Mouse (Mus musculus) G1E (cell line): ENCODE data around the gene Kif3c. TPM values are rescaled to one million over a fixed set of nuclear protein-coding genes. Genes with fewer than 3 reads are reported as not detected.
A peak's percentile ranks its signal among the peaks of the same experiment; 100 is the strongest.

ENCODE experiments used
- ATAC-seq: 2 replicates; pipeline ENCODE4 v1.8.0; 2016; ENCODE audit warnings: mild to moderate bottlenecking; ENCODE audit not compliant: insufficient number of reproducible peaks, poor library complexity, low FRiP score, severe bottlenecking; ENCODE audit errors: extremely low read depth
- DNase-seq: peaks from one replicate; pipeline ENCODE4 v3.0.0; 2012; ENCODE audit warnings: low spot score
- H3K27me3 ChIP-seq: 2 replicates; pipeline ENCODE4 v1.6.1; 2012; ENCODE audit warnings: mild to moderate bottlenecking, low read length, inconsistent platforms; ENCODE audit not compliant: insufficient read depth
- H3K36me3 ChIP-seq: replicated peaks from 2 replicates; pipeline ENCODE3; 2012; ENCODE audit warnings: mild to moderate bottlenecking, inconsistent platforms
- H3K4me1 ChIP-seq: 2 replicates; pipeline ENCODE4 v1.6.1; 2012; ENCODE audit warnings: low read depth, low read length, inconsistent platforms, mixed read lengths; ENCODE audit not compliant: insufficient read depth
- H3K4me3 ChIP-seq: 2 replicates; pipeline ENCODE4 v1.5.1; 2012; ENCODE audit warnings: low read depth, mild to moderate bottlenecking, inconsistent platforms, low read length, moderate library complexity, mixed read lengths
- H3K9me3 ChIP-seq: replicated peaks from 2 replicates; pipeline ENCODE4 v1.6.1; 2012; ENCODE audit warnings: inconsistent platforms
- CTCF ChIP-seq: IDR thresholded peaks from 2 replicates; pipeline ENCODE4 v1.5.1; 2012; ENCODE audit warnings: low read depth, low read length, inconsistent platforms, mixed read lengths
- GATA1 ChIP-seq: IDR thresholded peaks from 2 replicates; pipeline ENCODE4 v1.6.1; 2012; ENCODE audit warnings: borderline replicate concordance, low read length, inconsistent platforms, mixed read lengths
- GATA2 ChIP-seq: IDR thresholded peaks from 2 replicates; pipeline ENCODE4 v1.6.1; 2012; ENCODE audit warnings: low read depth, low read length, inconsistent platforms, borderline replicate concordance
- POLR2AphosphoS5 ChIP-seq: IDR thresholded peaks from 2 replicates; pipeline ENCODE4 v1.6.1; 2012; ENCODE audit warnings: low read depth, low read length, inconsistent platforms; ENCODE audit not compliant: insufficient replicate concordance
- TAL1 ChIP-seq: conservative IDR thresholded peaks from 2 replicates; pipeline ENCODE4 v1.6.1; 2012; ENCODE audit warnings: low read depth, low read length, inconsistent platforms, mixed read lengths
- polyA plus RNA-seq: library from polyadenylated mRNA; stranded (reverse); fragments of >175 nt; gene quantifications from 2 replicates; pipeline ENCODE4 v1.2.3, GENCODE M21; 2012
- total RNA-seq, 2 experiments: library from RNA; stranded (forward) in 1 of 2; stranded (reverse) in 1 of 2; fragments of 200-1000 nt in 1 of 2; fragments of >200 nt in 1 of 2; fragmentation: Nextera tagmentation in 1 of 2; gene quantifications; 2 replicates each; pipeline ENCODE4 v1.2.3; 2014 to 2017

The Kif3c gene
- total and polyA plus RNA-seq, 3 experiments = 0.53 to 1.9 (median 0.55) TPM

- no peak for ATAC-seq
- H3K9me3 ChIP-seq = no peaks in the 10 kb centered on the region
- peaks cover 69% of the 10 kb centered on the region for H3K36me3 ChIP-seq
These were observed 41.7 kb downstream of the Kif3c start for GRCm38 (mm10) chr12:3406585-3406984.

GRCm38 (mm10) chr12:3414956-3415355 is 50.0 kb downstream of the Kif3c start:
- DNase-seq = no peak
- 0 out of 2 replicates have a peak, but pooled peaks cover 3% of the 10 kb centered on the region for H3K9me3 ChIP-seq
- peaks cover 4% of the 10 kb centered on the region; the same call in 1 of the 2 replicates for H3K4me1 ChIP-seq
- ATAC-seq = no peak
- H3K27me3 ChIP-seq = no peaks in the 10 kb centered on the region
- TF ChIP-seq TAL1 (no peak), CTCF (no peak), GATA2 (no peak), POLR2AphosphoS5 (no peak)
- no peak overlapping the region for H3K4me3 ChIP-seq
- H3K36me3 ChIP-seq = peaks cover 76% of the 10 kb centered on the region

More at GRCm38 (mm10) chr12:3406585-3406984, 41.7 kb downstream of the Kif3c start:
- DNase-seq = no peak
- H3K4me1 ChIP-seq = no peaks in the 10 kb centered on the region
- no peaks in the 10 kb centered on the region for H3K27me3 ChIP-seq
- H3K4me3 ChIP-seq = no peak overlapping the region
- TF ChIP-seq GATA2 = no peak
- TF ChIP-seq GATA1 = no peak
- TF ChIP-seq POLR2AphosphoS5 = no peak
- TF ChIP-seq TAL1 = no peak

- Histone ChIP-seq H3K9me3 (0 out of 2 replicates have a peak, but pooled peaks cover 3% of the 10 kb centered on the region), H3K4me1 (peaks cover 16% of the 10 kb centered on the region; the same call in 1 of the 2 replicates), H3K27me3 (no peaks in the 10 kb centered on the region), H3K36me3 (peaks cover 78% of the 10 kb centered on the region), H3K4me3 (no peak overlapping the region)
- TF ChIP-seq GATA1 = no peak
- DNase-seq = no peak
- no peak for ATAC-seq
These were observed 53.8 kb downstream of the Kif3c start for GRCm38 (mm10) chr12:3418761-3419160.

GRCm38 (mm10) chr12:3420519-3420918 is 55.6 kb downstream of the Kif3c start:
- DNase-seq = no peak
- H3K9me3 ChIP-seq = no peaks in the 10 kb centered on the region
- peaks cover 30% of the 10 kb centered on the region for H3K4me1 ChIP-seq
- ATAC-seq = no peak
- peaks cover 68% of the 10 kb centered on the region for H3K36me3 ChIP-seq
- H3K4me3 ChIP-seq = no peak overlapping the region
- no peak for TF ChIP-seq CTCF
- no peak for TF ChIP-seq GATA2
- TF ChIP-seq TAL1 = no peak
- no peak for TF ChIP-seq POLR2AphosphoS5
- TF ChIP-seq GATA1 = no peak
- H3K27me3 ChIP-seq = no peaks in the 10 kb centered on the region

- no peaks in the 10 kb centered on the region for H3K27me3 ChIP-seq
- H3K4me1 ChIP-seq = peaks cover 31% of the 10 kb centered on the region
- H3K4me3 ChIP-seq = no peak overlapping the region
- no peak for ATAC-seq
- DNase-seq = no peak
- no peak for TF ChIP-seq POLR2AphosphoS5
- no peak for TF ChIP-seq GATA2
- TF ChIP-seq TAL1 = no peak
- TF ChIP-seq GATA1 = no peak
- no peak for TF ChIP-seq CTCF
- H3K9me3 ChIP-seq = no peaks in the 10 kb centered on the region
- H3K36me3 ChIP-seq = peaks cover 52% of the 10 kb centered on the region
These were observed 57.9 kb downstream of the Kif3c start for GRCm38 (mm10) chr12:3422786-3423185.

GRCm38 (mm10) chr12:3424179-3424578 is 59.2 kb downstream of the Kif3c start:
- DNase-seq = no peak
- ATAC-seq = no peak
- Histone ChIP-seq H3K4me3 (peak overlapping the region; percentile 92; the same call in 1 of the 2 replicates), H3K36me3 (peaks cover 38% of the 10 kb centered on the region), H3K27me3 (no peaks in the 10 kb centered on the region), H3K4me1 (peaks cover 33% of the 10 kb centered on the region), H3K9me3 (no peaks in the 10 kb centered on the region)
- TF ChIP-seq GATA2 (no peak), POLR2AphosphoS5 (no peak)

GRCm38 (mm10) chr12:3425375-3426341 is 60.7 kb downstream of the Kif3c start:
- peaks cover 38% of the 10 kb centered on the region for H3K4me1 ChIP-seq
- H3K36me3 ChIP-seq = peaks cover 31% of the 10 kb centered on the region
- peak overlapping the region; percentile 92 for H3K4me3 ChIP-seq
- DNase-seq (no peak), ATAC-seq (no peak)
- no peaks in the 10 kb centered on the region for H3K9me3 ChIP-seq
- TF ChIP-seq GATA1 (no peak), POLR2AphosphoS5 (no peak), TAL1 (no peak), CTCF (no peak), GATA2 (no peak)
- H3K27me3 ChIP-seq = no peaks in the 10 kb centered on the region
